Mouse (Mus musculus) thymus, adult 2 months (tissue): ENCODE data around the gene Trim61. TPM values are rescaled to one million over a fixed set of nuclear protein-coding genes. Genes with fewer than 3 reads are reported as not detected.

ENCODE experiments used
- DNase-seq: peaks from one replicate; pipeline ENCODE4 v3.0.0; 2021
- H3K27ac ChIP-seq: fragments of 200-500 bp; 2 replicates; pipeline ENCODE4 v1.5.1; 2012; ENCODE audit warnings: low read length, control low read depth; ENCODE audit not compliant: control insufficient read depth, insufficient read depth
- H3K27me3 ChIP-seq: fragments of 200-500 bp; 2 replicates; pipeline ENCODE4 v1.6.1; 2012; ENCODE audit warnings: mild to moderate bottlenecking, low read length, moderate library complexity, mixed read lengths; ENCODE audit not compliant: control insufficient read depth, insufficient read depth
- H3K36me3 ChIP-seq: fragments of 200-500 bp; 2 replicates; pipeline ENCODE4 v1.6.1; 2012; ENCODE audit warnings: mild to moderate bottlenecking, low read length, moderate library complexity; ENCODE audit not compliant: control insufficient read depth, insufficient read depth
- H3K4me1 ChIP-seq: fragments of 200-500 bp; replicated peaks from 2 replicates; pipeline ENCODE4 v1.6.1; 2012; ENCODE audit warnings: low read length; ENCODE audit not compliant: control insufficient read depth, insufficient read depth
- H3K4me3 ChIP-seq: fragments of 200-500 bp; 2 replicates; pipeline ENCODE4 v1.5.1; 2012; ENCODE audit warnings: mild to moderate bottlenecking, low read length, control low read depth, moderate library complexity; ENCODE audit not compliant: control insufficient read depth, insufficient read depth
- CTCF ChIP-seq: fragments of 200-500 bp; IDR thresholded peaks from 2 replicates; pipeline ENCODE4 v1.5.1; 2012; ENCODE audit warnings: mild to moderate bottlenecking, control low read depth, low read length, moderate library complexity, borderline replicate concordance; ENCODE audit not compliant: control insufficient read depth, poor library complexity, insufficient read depth; ENCODE audit errors: extremely low read depth
- POLR2A ChIP-seq: fragments of 200-500 bp; IDR thresholded peaks from 2 replicates; pipeline ENCODE4 v1.6.1; 2012; ENCODE audit warnings: mild to moderate bottlenecking, low read length, control low read depth, moderate library complexity; ENCODE audit not compliant: control insufficient read depth, poor library complexity, insufficient read depth; ENCODE audit errors: extremely low read depth
- WGBS: fragments of 180-500 bp; shearing (Covaris S2); methylation state at CpG from one replicate; pipeline ENCODE4 v1.1.7; 2018; 5-methylcytosine and 5-hydroxymethylcytosine counted together
- polyA plus RNA-seq: library from polyadenylated mRNA; depleted of rRNA; stranded (reverse); fragments of >200 nt; gene quantifications from 2 replicates; pipeline ENCODE4 v1.2.3, GENCODE M21; 2012; rRNA removed

The Trim61 gene
- polyA plus RNA-seq, result not detected in 2 replicates

DNA sequence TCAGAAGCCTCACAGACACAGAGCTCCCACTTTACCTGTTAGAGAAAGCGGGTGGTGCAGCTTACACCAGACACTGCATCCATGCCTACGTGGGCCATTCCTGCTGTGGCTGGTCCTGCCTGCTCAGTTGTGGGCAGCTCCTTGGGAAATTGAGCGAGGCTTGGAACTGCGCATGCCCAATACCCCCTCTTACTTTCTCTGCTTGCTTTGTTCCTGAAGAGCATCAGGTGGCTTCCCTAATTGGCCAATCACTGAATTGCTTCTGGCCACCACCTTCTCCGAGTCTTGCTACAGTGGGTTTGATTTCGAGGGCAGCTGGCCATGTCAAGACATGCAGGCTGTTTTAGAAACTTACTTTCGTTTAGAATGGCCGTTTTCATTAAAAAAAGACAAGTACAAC is at the start of gene Trim61, which contains the start of gene Trim60:
Gene Trim61, minus strand, starts transcription at position 101 of the 400 bp plus-strand sequence.
Gene Trim60, minus strand, starts transcription at position 162 of the 400 bp plus-strand sequence.
- WGBS, result 90% methylated on average over 8 of the region's 8 CpGs
- no peak for TF ChIP-seq POLR2A
- TF ChIP-seq CTCF, result no peak
- no peaks in the 10 kb centered on the region; the same call in 1 of the 2 replicates for H3K27me3 ChIP-seq
- no peak within 1 kb of the TSS for H3K4me3 ChIP-seq
- H3K27ac ChIP-seq, result no peak within 1 kb of the TSS
- no peaks in the 10 kb centered on the region for H3K36me3 ChIP-seq
- no peak for DNase-seq
- no peaks in the 10 kb centered on the region for H3K4me1 ChIP-seq

DNA sequence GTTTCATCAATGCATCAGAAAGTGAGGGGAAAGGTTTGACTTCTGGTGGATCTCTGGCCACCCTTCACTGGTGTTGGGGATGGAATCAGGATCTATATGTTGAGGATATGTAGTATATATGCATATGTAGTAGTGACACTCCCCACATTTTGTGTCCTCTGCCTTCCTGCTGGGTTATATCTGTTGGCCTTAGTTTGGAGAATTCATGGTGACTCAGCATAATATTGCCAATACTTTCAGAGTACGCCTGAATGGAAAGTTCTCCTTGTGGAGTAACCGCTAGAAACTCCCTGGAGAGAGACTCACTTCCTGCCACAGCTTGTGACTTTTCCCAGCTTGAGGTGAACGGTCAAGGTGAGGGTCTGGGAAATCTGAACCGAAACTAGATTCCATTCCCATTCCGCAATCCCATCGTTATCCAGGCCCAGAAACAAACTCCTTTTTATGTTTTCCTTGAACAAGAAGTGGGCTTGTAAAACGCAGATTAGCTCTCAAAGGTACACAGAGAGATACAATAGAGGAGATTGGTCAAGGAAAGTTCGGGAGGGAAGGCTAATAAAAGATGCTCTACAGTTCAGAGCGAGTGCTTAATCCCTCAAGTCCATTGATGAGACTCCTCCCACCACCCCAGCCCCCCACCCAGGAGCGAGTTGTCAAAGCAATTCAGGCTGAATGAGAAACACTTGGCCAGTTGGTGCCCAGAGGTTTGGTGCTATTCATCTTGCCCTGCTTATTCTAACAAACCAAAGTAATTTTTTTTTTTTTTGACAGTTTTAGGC is 49.6 kb upstream of the Trim61 start:
- DNase-seq, result no peak
- no peaks in the 10 kb centered on the region for H3K36me3 ChIP-seq
- 66% methylated on average over 10 of the region's 10 CpGs for WGBS
- H3K27ac ChIP-seq, result no peak overlapping the region
- no peaks in the 10 kb centered on the region for H3K27me3 ChIP-seq
- H3K4me1 ChIP-seq, result no peaks in the 10 kb centered on the region
- no peak overlapping the region for H3K4me3 ChIP-seq
- no peak for TF ChIP-seq CTCF
- TF ChIP-seq POLR2A, result no peak

DNA sequence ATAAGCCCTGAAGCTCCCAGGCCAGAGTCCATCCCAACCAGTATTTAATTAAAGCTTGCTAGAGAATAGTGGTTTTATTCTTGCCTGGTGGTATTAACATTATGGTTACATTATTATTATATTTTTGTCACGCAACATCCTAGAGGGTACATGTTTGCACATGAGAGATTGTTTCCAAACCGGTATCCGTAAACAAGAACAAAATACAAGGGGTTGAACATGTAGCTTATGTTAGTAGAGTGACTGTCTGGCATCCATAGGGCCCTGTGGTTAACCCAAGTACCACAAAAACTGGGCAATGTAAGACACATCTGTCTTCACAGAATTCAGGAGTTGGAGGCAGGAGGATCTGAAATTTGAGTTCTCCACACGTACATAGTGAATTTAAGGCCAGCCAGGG is 48.7 kb upstream of the Trim61 start:
- TF ChIP-seq CTCF (no peak), POLR2A (no peak)
- Histone ChIP-seq H3K4me1 (no peaks in the 10 kb centered on the region), H3K27me3 (no peaks in the 10 kb centered on the region), H3K4me3 (no peak overlapping the region), H3K27ac (no peak overlapping the region), H3K36me3 (no peaks in the 10 kb centered on the region)
- WGBS, result 92% methylated on average over 4 of the region's 4 CpGs
- DNase-seq, result no peak

DNA sequence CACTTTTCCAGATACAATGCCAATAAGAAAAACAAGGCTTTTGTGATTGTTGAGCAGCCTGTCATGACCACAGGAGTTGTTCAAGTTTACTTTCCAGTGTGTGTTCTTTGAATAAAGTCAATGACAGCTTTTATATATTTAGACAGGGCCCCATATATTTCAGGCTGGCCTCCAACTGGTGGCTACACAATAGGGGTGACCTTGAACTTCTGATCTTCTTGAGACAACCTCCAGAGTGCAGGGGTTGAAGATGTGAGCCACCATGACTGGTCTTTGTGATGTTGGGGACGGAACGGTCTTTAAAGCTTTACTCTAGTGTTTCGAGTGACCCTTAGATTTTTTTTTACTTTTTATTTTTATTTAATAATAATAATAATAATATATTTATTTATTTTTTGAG is 47.3 kb upstream of the Trim61 start:
- WGBS, result 98% methylated on average over 3 of the region's 3 CpGs
- no peak overlapping the region for H3K4me3 ChIP-seq
- no peaks in the 10 kb centered on the region for H3K36me3 ChIP-seq
- H3K27me3 ChIP-seq, result no peaks in the 10 kb centered on the region
- no peak for DNase-seq
- no peak overlapping the region for H3K27ac ChIP-seq
- no peak for TF ChIP-seq POLR2A
- no peak for TF ChIP-seq CTCF
- no peaks in the 10 kb centered on the region for H3K4me1 ChIP-seq

DNA sequence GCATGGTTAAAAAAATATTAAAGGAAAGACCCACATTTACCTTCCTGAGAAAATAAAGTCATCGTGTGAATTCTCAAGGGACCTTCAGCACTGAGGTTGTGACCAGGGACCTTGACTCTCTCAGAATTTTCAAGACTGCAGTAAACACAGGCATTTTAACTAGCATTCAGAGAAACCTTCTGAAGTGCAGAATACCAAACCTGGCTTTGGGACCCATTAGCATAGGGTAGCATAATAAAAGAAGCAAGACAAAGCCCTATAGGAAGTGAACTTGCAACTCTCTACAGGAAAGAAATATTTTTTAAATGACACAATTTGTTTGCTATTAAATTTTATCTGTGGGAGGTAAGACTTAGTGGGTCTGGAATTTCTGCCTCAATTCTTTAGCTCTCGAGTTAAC is 45.7 kb upstream of the Trim61 start:
- no peak for TF ChIP-seq CTCF
- TF ChIP-seq POLR2A, result no peak
- DNase-seq, result no peak
- 74% methylated on average over 2 of the region's 2 CpGs for WGBS

DNA sequence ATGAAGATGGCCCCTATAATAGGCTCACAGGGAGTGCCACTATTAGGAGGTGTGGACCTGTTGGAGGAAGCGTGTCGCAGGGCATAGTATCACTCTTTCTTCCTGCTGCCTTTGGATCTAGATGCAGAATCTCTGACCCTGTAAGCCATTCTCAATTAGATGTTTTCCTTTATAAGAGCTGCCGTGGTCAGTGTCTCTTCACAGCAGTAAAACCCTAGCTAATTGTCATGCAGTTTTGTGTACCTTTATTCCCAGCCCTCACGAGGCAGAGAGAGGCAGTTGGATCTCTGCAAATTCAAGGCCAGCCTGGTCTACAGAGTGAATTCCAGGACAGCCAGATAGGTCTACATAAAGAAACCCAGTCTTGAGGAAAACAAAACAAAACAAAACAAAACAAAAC is 43.9 kb upstream of the Trim61 start:
- Histone ChIP-seq H3K36me3 (no peaks in the 10 kb centered on the region), H3K27me3 (no peaks in the 10 kb centered on the region), H3K27ac (no peak overlapping the region), H3K4me1 (no peaks in the 10 kb centered on the region), H3K4me3 (no peak overlapping the region)
- no peak for DNase-seq
- TF ChIP-seq POLR2A, result no peak
- TF ChIP-seq CTCF, result no peak
- 89% methylated on average over 4 of the region's 4 CpGs for WGBS

More for the DNA sequence above, 45.7 kb upstream of the Trim61 start:
- no peak overlapping the region for H3K27ac ChIP-seq
- H3K27me3 ChIP-seq, result no peaks in the 10 kb centered on the region
- no peaks in the 10 kb centered on the region for H3K4me1 ChIP-seq
- H3K36me3 ChIP-seq, result no peaks in the 10 kb centered on the region
- no peak overlapping the region for H3K4me3 ChIP-seq

DNA sequence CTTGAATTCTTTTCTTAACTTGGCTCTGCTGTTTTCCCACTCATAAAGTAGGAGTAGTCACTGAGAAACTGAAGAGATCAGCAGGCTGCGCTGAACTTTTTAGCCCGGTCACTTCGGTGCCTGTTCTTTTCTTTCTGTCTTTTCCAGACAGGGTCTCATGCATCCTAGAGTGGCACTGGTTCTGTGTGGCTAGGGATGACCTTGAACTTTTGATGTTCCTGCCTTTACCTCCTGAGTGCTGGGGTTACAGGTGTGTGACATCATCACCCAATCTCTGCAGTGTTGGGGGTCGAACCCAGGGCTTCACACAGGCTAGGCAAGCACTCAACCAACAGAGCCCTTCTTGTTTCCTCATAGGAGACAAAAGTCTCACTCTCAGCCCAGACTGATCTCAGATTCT is 38.4 kb upstream of the Trim61 start:
- H3K36me3 ChIP-seq, result no peaks in the 10 kb centered on the region
- no peak overlapping the region for H3K4me3 ChIP-seq
- H3K27me3 ChIP-seq, result no peaks in the 10 kb centered on the region
- DNase-seq, result no peak
- WGBS, result 93% methylated on average over 4 of the region's 4 CpGs
- no peaks in the 10 kb centered on the region for H3K4me1 ChIP-seq
- TF ChIP-seq CTCF (no peak), POLR2A (no peak)
- no peak overlapping the region for H3K27ac ChIP-seq
